Mouse (Mus musculus) heart, embryonic 13.5 days (tissue): ENCODE measurements around the gene Ninj2. TPM values are rescaled to one million over a fixed set of nuclear protein-coding genes. Genes with fewer than 3 reads are reported as not detected.

Experiments
- ATAC-seq: fragments of 200-750 bp; cut with Nextera tagmentation; 2 replicates; pipeline ENCODE4 v1.8.0; 2017; ENCODE audit warnings: moderate TSS enrichment; ENCODE audit not compliant: insufficient number of reproducible peaks, low FRiP score, low TSS enrichment; ENCODE audit errors: extremely low read depth
- H3K27ac ChIP-seq: fragments of 300-500 bp; sonication (generic); replicated peaks from 2 replicates; pipeline ENCODE4 v1.5.1; 2015; ENCODE audit warnings: moderate library complexity, mild to moderate bottlenecking, inconsistent platforms
- H3K27me3 ChIP-seq: fragments of 300-500 bp; sonication (generic); replicated peaks from 2 replicates; pipeline ENCODE4 v1.6.1; 2015; ENCODE audit warnings: mild to moderate bottlenecking, inconsistent platforms
- H3K36me3 ChIP-seq: fragments of 300-500 bp; sonication (generic); 2 replicates; pipeline ENCODE4 v1.6.1; 2015; ENCODE audit warnings: mild to moderate bottlenecking, inconsistent platforms
- H3K4me1 ChIP-seq: fragments of 300-500 bp; sonication (generic); 2 replicates; pipeline ENCODE4 v1.6.1; 2015; ENCODE audit warnings: inconsistent platforms
- H3K4me2 ChIP-seq: fragments of 300-500 bp; sonication (generic); 2 replicates; pipeline ENCODE4 v1.6.1; 2015; ENCODE audit warnings: inconsistent platforms, mild to moderate bottlenecking, moderate library complexity
- H3K4me3 ChIP-seq: fragments of 300-500 bp; sonication (generic); 2 replicates; pipeline ENCODE4 v1.5.1; 2015; ENCODE audit warnings: moderate library complexity, mild to moderate bottlenecking, inconsistent platforms
- H3K9ac ChIP-seq: fragments of 300-500 bp; sonication (generic); 2 replicates; pipeline ENCODE4 v1.6.1; 2015; ENCODE audit warnings: inconsistent platforms, mild to moderate bottlenecking, moderate library complexity
- H3K9me3 ChIP-seq: fragments of 300-500 bp; sonication (generic); 2 replicates; pipeline ENCODE4 v1.6.1; 2016; ENCODE audit warnings: inconsistent platforms
- WGBS: fragments of 180-500 bp; shearing (Covaris S2); methylation state at CpG from one replicate; pipeline ENCODE4 v1.1.7; 2015; ENCODE audit warnings: mixed read lengths; 5-methylcytosine and 5-hydroxymethylcytosine counted together
- polyA plus RNA-seq: library from polyadenylated mRNA; unstranded; fragments of >200 nt; fragmentation: Nextera tagmentation; extraction: Ambion mirVana; gene quantifications from 2 replicates; pipeline ENCODE4 v1.2.1, GENCODE M21; 2015

The Ninj2 gene
- polyA plus RNA-seq, 1 experiment from 2014 or later = not detected

GRCm38 (mm10) chr6:120110738-120111409, 17.7 kb downstream of the Ninj2 start:
- Histone ChIP-seq H3K9ac (no peak overlapping the region), H3K36me3 (no peaks in the 10 kb centered on the region), H3K4me3 (no peak overlapping the region), H3K9me3 (no peaks in the 10 kb centered on the region), H3K27ac (no peak overlapping the region), H3K4me1 (peaks cover 77% of the 10 kb centered on the region), H3K4me2 (no peak overlapping the region), H3K27me3 (no peaks in the 10 kb centered on the region)
- no peak for ATAC-seq
- WGBS = 76% methylated on average over 7 of the region's 7 CpGs

GRCm38 (mm10) chr6:120111410-120111783, 18.2 kb downstream of the Ninj2 start:
- peak overlapping the region; percentile 94; the same call in 1 of the 2 replicates for H3K27ac ChIP-seq
- no peak for ATAC-seq
- no peaks in the 10 kb centered on the region for H3K9me3 ChIP-seq
- peaks cover 78% of the 10 kb centered on the region for H3K4me1 ChIP-seq
- H3K9ac ChIP-seq = no peak overlapping the region
- H3K4me2 ChIP-seq = no peak overlapping the region
- H3K27me3 ChIP-seq = no peaks in the 10 kb centered on the region
- H3K36me3 ChIP-seq = no peaks in the 10 kb centered on the region
- no peak overlapping the region for H3K4me3 ChIP-seq
- WGBS = 59% methylated on average over 3 of the region's 3 CpGs

- WGBS = 6% methylated on average over 22 of the region's 22 CpGs
- Histone ChIP-seq H3K9me3 (no peaks in the 10 kb centered on the region), H3K4me2 (peak overlapping the region; percentile 65), H3K36me3 (no peaks in the 10 kb centered on the region), H3K4me1 (peaks cover 78% of the 10 kb centered on the region), H3K27ac (peak overlapping the region; percentile 94), H3K27me3 (no peaks in the 10 kb centered on the region), H3K4me3 (peak overlapping the region; percentile 38), H3K9ac (peak overlapping the region; percentile 77)
- ATAC-seq = peak; percentile 75; the same call in 1 of the 2 replicates
These were observed 19.0 kb downstream of the Ninj2 start for GRCm38 (mm10) chr6:120111984-120112803.

DNA sequence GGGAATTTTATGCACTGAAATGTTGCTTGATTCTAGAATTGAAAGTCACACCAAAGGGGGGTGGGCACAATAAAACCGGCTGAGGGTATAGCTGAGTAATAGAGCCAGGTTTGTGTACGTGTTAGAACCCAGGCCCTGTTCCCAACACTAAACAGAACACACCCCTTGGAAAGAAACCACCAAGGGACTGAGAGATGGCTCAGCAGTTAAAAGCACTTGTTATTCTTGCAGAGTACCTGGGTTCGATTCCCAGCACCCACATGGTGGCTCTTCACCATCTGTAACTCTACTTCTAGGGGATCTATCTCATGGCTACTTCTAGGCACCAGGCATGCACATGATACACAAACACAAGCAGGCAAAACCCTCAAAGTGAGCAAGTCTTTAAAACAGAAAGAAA, 20.7 kb downstream of the Ninj2 start:
- 91% methylated on average over 3 of the region's 3 CpGs for WGBS
- Histone ChIP-seq H3K4me2 (0 out of 2 replicates have a peak overlapping the region, but pooled peaks have one; percentile 41), H3K4me1 (peaks cover 67% of the 10 kb centered on the region), H3K36me3 (no peaks in the 10 kb centered on the region), H3K9ac (no peak overlapping the region; the same call in 1 of the 2 replicates), H3K9me3 (no peaks in the 10 kb centered on the region), H3K27ac (peak overlapping the region; percentile 94), H3K27me3 (no peaks in the 10 kb centered on the region), H3K4me3 (no peak overlapping the region)
- ATAC-seq = no peak

DNA sequence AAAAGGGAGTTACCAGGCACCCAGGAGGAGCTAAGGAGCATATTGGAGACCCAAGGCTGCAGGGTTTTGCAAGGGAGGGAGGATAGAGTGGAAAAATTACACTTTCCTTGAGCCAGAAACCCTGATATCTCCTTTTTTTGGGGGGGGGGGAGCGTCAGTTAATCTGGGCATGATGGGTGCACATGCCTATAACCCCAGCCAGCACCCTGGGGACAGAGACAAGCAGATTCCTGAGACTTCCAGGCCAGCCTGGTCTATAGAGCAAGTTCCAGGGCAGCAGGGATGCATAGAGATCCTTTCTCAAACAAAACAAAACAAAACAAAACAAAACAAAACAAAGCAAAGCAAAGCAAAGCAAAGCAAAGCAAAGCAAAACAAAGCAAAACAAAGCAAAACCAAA, 21.1 kb downstream of the Ninj2 start:
- H3K9ac ChIP-seq = peak overlapping the region; percentile 60; the same call in 1 of the 2 replicates
- H3K27me3 ChIP-seq = no peaks in the 10 kb centered on the region
- H3K4me1 ChIP-seq = peaks cover 63% of the 10 kb centered on the region
- H3K36me3 ChIP-seq = no peaks in the 10 kb centered on the region
- 40% methylated on average over 1 of the region's 1 CpGs for WGBS
- ATAC-seq = no peak
- no peak overlapping the region for H3K4me3 ChIP-seq
- H3K9me3 ChIP-seq = no peaks in the 10 kb centered on the region
- H3K4me2 ChIP-seq = peak overlapping the region; percentile 41
- peak overlapping the region; percentile 94 for H3K27ac ChIP-seq

DNA sequence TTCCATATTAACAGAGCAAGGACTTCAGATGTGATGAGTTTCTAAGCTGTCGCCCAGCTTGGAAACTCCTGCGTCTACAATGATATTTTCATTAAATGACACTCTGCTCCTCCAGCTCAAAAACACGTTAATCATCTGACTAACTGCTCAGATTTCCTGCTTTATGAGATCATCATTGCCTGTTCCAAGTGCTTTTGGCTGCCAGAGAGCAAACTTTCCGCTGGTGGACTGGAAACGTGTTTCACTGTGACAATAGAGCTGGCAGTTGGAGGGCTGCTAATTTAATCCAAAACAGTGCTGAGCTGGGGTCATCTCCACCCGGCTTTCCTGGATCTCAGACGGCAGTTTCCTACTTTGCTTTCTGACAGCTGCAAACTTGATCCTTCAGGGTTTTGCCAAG, 21.5 kb downstream of the Ninj2 start:
- H3K9ac ChIP-seq = peak overlapping the region; percentile 60; the same call in 1 of the 2 replicates
- no peak overlapping the region for H3K4me3 ChIP-seq
- H3K36me3 ChIP-seq = no peaks in the 10 kb centered on the region
- peak overlapping the region; percentile 41 for H3K4me2 ChIP-seq
- no peaks in the 10 kb centered on the region for H3K27me3 ChIP-seq
- peaks cover 59% of the 10 kb centered on the region for H3K4me1 ChIP-seq
- peak; percentile 12; the same call in 1 of the 2 replicates for ATAC-seq
- H3K27ac ChIP-seq = peak overlapping the region; percentile 94
- no peaks in the 10 kb centered on the region for H3K9me3 ChIP-seq
- 16% methylated on average over 7 of the region's 7 CpGs for WGBS

- Histone ChIP-seq H3K4me3 (no peak overlapping the region), H3K9ac (peak overlapping the region; percentile 38), H3K4me1 (peaks cover 52% of the 10 kb centered on the region), H3K27ac (peak overlapping the region; percentile 94), H3K27me3 (no peaks in the 10 kb centered on the region), H3K9me3 (no peaks in the 10 kb centered on the region), H3K36me3 (no peaks in the 10 kb centered on the region), H3K4me2 (no peak overlapping the region; the same call in 1 of the 2 replicates)
- ATAC-seq = no peak
- WGBS = 63% methylated on average over 3 of the region's 3 CpGs
These were observed 22.3 kb downstream of the Ninj2 start for GRCm38 (mm10) chr6:120115443-120115842.

- no peak overlapping the region for H3K27ac ChIP-seq
- H3K36me3 ChIP-seq = no peaks in the 10 kb centered on the region
- no peaks in the 10 kb centered on the region for H3K27me3 ChIP-seq
- WGBS = 74% methylated on average over 5 of the region's 5 CpGs
- no peaks in the 10 kb centered on the region for H3K9me3 ChIP-seq
- H3K4me2 ChIP-seq = no peak overlapping the region
- no peak for ATAC-seq
- no peak overlapping the region for H3K4me3 ChIP-seq
- no peak overlapping the region for H3K9ac ChIP-seq
- peaks cover 14% of the 10 kb centered on the region for H3K4me1 ChIP-seq
These were observed 26.7 kb downstream of the Ninj2 start for GRCm38 (mm10) chr6:120119824-120120223.

DNA sequence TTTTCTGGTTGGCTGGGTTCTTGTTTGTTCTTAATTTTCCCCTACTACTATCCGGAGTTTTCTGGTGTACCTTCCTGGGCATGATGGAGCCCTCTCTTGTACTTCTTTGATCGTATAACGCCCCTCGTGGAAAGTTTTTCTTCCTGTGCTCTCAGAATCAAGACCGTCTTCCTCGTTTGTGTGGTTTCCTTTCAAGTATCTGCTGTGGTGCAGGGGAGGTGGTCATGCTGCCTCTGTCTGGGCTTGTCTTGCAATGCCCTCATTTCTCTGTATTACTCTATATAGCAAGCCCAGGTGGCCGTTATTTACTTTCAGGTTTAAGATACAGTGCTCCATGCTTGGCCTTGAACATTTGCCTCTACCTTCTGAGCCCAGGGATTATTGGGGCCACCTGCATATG, 31.5 kb downstream of the Ninj2 start:
- Histone ChIP-seq H3K27me3 (no peaks in the 10 kb centered on the region), H3K9me3 (no peaks in the 10 kb centered on the region), H3K27ac (no peak overlapping the region), H3K9ac (no peak overlapping the region), H3K4me1 (no peaks in the 10 kb centered on the region), H3K36me3 (no peaks in the 10 kb centered on the region), H3K4me2 (no peak overlapping the region), H3K4me3 (no peak overlapping the region)
- WGBS = 87% methylated on average over 7 of the region's 7 CpGs
- ATAC-seq = no peak

- WGBS = 87% methylated on average over 8 of the region's 8 CpGs
- Histone ChIP-seq H3K9ac (no peak overlapping the region), H3K27ac (no peak overlapping the region), H3K4me1 (no peaks in the 10 kb centered on the region), H3K36me3 (no peaks in the 10 kb centered on the region), H3K4me2 (no peak overlapping the region), H3K4me3 (no peak overlapping the region), H3K9me3 (no peaks in the 10 kb centered on the region), H3K27me3 (no peaks in the 10 kb centered on the region)
- no peak for ATAC-seq
These were observed 33.3 kb downstream of the Ninj2 start for GRCm38 (mm10) chr6:120126456-120126855.

DNA sequence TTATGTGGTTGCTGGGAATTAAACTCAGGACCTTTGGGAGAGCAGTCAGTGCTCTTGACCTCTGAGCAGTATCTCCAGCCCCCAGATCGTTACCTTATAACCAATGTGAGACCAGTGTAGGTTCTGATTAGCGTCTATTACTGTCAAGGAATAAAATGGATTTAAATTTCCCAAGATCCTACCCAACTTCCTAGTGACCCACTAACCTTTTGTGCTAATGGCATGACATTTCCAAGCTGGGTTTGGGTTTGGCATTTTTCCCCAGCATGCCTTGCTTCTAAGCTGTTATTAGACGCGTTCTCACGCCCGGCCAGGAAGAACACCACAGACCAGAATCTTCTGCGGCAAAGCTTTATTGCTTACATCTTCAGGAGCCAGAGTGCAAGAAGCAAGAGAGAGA, 34.2 kb downstream of the Ninj2 start:
- Histone ChIP-seq H3K9ac (no peak overlapping the region), H3K9me3 (no peaks in the 10 kb centered on the region), H3K36me3 (no peaks in the 10 kb centered on the region), H3K4me2 (no peak overlapping the region), H3K27ac (no peak overlapping the region), H3K4me1 (no peaks in the 10 kb centered on the region), H3K4me3 (no peak overlapping the region), H3K27me3 (no peaks in the 10 kb centered on the region)
- ATAC-seq = no peak
- 88% methylated on average over 7 of the region's 7 CpGs for WGBS
